Mouse (Mus musculus) right cerebral cortex, adult 18-20 months (tissue): ENCODE measurements around the gene Hoxd9.

Experiments used
- DNase-seq: peaks from one replicate; pipeline ENCODE4 v3.0.0; 2022; ENCODE audit warnings: mixed read lengths

The Hoxd9 gene

DNA sequence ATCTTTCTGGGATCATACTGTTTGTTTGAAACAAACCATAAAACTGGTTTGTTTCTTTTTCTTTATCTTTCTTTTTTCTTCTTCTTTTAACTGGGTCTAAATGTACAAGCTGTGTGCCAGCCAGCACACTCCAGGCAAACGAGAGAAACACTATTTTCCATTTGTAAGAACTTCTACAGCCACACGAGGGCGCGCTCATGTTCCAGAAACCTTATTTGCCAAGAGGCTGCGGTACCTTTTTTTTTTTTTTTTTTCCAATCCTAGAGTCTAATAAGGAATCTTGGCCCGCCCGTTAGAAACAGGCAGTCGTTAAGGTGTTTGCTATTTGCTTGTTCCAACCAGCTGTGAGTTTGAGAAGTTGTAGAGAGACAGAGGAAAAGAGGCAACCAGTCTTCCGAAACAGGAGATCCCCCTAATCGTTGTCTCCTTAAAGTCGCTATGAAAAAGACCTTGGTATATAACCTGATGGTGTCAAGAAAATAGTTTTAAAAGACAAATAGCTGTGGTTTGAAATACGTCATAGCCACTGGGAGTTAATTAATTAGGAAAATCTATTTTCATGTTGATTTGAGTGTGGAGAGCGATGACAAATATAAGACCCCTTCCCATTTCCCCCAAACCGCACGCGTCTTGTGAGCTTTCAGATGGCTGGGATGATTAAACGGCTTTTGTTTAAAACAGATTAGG is 11.1 kb upstream of the Hoxd9 start:
- DNase-seq: peak; percentile 48

- no peak for DNase-seq
These were observed 10.4 kb upstream of the Hoxd9 start for GRCm38 (mm10) chr2:74686988-74687697.

DNA sequence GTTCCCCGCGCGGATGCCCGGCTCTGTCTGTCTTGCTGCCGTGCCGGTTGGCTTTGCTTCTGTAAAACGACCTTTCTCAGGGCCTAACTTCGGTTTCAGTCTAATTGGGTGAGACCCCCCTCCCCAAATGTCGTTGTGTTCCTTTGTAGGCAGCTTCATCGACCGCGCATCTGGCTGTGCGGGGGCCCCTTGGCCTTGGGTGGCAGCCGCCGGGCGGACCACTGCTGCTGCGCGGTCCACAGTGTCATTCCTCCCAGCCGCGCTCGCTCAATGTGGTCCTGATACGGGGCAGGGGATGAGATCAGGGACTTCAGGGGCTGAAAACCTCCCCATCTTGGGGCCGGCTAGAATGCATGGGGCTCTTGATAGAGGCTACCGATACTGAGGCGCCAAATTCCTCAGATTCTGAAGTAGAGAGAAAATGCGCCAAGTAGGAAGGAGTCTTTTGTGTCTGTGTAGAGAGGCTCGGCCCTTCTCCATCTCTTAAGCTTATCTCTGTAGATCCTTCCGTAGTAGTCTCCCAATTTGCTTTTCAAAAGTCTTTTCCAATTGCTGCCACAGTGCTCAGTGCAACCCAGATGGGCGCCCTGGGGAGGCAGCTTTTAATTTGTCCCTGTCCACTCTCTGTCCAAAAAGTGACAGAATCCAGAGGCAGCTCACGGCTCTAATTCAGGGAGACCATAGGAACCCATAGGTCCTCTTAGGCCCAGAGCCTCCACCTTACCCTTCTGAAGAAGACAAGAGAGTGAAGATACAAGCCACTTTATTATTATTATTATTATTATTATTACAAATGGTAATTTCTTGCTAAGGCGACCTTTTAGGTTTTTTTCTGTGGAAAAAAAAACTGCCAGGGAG is 9.6 kb upstream of the Hoxd9 start:
- no peak for DNase-seq

- no peak for DNase-seq
These were observed 8.5 kb upstream of the Hoxd9 start for GRCm38 (mm10) chr2:74688795-74689573.

DNA sequence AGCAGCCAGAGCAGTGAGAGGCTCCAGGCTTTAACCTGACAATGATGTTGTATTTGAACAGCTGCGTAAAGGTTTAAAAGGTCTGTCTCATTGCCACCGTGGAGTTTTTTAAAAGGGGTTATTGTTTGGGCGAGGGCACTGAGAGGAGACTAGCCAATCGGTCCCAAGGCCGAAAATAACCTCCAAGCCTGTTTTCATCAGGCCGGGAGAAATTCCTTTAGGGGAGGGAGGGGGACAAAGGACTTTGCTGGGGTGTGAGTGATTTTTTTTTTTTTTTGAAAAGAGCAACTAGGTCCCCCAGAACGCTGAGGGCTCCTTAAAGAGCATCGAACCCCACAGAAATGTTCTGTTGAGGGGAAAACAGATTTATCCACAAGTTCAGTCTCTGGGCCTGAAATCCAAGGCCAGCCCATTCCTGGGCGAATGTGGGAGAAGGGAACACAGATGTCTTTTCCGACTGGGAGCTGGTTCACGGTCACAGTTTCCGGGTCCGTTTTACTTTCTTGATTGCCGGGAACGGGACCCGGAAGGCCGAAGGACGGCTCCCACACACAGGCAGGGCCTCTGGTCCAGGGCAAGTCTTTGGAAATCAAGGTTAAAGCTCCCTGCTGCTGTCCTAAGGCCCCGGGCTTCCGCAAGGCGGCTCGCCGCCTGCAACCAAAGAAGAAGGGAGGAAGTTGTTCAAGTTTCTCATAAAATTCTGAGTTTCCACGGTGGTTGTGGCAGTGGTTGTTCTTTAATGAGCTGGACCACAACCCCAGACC is 7.8 kb upstream of the Hoxd9 start:
- no peak for DNase-seq

DNA sequence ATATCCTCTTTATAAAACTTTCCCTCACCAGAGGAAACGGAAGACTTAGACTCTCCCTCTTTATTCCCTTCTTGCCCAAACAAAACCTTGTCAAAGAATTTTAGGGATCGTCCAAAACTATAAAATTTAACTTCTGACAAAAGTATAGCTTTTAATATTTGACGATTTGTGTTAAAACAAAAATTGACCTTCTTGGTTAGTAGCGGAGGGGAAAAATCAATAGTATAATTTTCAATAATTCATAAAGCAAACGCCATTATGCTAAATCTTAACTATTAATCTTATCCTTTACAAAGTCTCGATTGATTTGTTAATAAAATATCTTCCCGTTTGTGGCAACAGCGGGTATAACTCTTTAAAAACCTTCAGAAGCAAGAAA is 7.2 kb upstream of the Hoxd9 start:
- no peak for DNase-seq

DNA sequence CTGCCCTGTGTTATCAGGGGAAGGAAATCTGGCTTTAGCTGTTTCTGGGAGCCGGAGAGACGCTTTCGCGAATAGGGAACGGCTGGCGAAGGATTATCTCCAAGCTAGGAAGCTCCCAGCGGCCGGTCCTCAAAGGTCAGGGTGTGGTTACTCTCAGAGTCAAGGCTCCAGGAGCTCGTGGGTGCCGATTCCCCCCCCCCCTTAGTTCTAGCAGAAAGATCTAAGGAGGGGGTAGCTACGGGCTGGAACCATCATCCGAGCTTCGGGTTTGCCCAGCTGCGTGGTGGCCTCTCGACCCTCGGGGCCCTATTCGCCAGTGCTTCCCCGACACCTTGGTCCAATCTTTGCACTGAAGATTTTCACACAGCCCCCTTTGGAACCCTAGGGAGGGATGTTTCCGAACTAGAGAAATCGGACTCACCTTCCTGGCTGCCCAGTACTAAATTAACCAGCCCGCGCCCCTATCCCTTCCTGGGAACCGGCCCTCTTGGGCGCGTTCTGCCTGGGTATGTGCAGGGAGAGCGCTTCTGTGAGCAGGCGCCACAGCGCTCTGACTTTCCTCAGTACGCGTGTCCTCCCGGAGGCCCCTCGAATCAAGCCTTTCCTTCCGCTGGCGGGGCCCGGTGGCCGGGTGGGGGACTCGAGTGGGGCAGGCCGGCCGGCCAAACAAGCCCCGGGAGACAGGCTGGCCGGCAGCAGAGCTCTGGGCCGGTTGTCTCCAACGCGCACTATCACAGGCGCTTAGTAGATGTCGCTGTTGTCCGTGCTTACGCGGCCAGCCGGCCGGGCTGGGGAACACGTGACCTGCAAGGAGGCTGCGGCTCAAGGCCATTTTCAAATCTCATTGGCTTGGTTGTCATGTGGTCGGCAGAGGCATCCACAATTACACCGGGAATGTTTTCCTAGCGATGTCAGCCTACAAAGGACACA is 6.2 kb upstream of the Hoxd9 start, which contains the start of gene Hoxd10:
Gene Hoxd10, plus strand, starts transcription at position 903 of the 930 bp plus-strand sequence.
- DNase-seq: no peak

- no peak for DNase-seq
These were observed 5.3 kb upstream of the Hoxd9 start for GRCm38 (mm10) chr2:74691995-74692807.

DNA sequence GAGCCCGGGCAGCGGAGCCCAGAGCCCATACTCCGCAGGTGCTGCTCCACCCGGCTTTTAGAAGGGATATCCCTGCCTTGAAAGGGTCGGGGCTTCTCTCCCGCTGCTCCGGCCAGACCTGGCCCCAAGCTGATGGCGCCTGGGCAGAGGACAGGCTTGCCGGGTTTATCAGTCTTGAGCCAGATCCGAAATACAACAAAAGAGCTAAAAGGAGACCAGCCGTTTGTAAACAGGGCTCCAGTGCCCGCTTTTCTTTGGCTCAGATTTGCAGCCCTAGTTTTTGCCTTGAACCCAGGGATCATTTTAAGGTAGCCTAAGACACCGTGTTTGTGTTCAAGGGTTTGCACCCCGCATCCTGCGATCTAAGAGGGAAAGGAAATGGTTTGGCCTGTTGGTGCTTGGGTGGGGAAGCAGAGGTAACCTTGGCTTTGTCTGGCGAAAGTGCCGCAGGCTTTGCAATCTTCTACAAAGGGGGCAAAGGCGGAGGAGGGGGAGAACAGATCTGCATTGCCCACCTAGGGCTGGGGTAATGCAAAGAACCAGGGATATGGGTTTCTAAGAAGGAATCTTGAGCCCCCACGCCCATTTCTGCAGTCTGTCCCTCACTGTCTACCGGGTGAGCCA is 4.6 kb upstream of the Hoxd9 start:
- DNase-seq: no peak

DNA sequence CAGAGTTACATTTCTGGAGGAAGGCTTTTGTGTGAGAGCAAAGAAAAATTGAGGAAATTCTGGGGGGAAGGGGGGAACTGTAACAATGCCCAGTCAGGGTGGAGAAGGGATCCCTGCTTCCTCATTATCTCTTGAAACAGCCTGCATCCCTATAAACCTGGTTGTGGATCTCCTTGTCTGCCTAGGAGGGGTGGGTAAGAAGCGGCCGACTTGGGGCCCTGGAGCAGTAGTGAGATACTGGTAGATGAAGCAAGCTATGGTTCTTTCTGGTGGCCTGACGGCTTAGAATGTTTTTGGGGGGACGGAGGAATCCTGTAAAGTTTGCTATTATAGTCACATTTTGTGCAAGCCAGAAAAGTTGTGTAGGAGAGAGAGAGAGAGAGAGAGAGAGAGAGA is 4.1 kb upstream of the Hoxd9 start:
- no peak for DNase-seq

GRCm38 (mm10) chr2:74694066-74694465 is 3.5 kb upstream of the Hoxd9 start:
- no peak for DNase-seq

GRCm38 (mm10) chr2:74695383-74695782 is 2.1 kb upstream of the Hoxd9 start:
- DNase-seq: no peak

DNA sequence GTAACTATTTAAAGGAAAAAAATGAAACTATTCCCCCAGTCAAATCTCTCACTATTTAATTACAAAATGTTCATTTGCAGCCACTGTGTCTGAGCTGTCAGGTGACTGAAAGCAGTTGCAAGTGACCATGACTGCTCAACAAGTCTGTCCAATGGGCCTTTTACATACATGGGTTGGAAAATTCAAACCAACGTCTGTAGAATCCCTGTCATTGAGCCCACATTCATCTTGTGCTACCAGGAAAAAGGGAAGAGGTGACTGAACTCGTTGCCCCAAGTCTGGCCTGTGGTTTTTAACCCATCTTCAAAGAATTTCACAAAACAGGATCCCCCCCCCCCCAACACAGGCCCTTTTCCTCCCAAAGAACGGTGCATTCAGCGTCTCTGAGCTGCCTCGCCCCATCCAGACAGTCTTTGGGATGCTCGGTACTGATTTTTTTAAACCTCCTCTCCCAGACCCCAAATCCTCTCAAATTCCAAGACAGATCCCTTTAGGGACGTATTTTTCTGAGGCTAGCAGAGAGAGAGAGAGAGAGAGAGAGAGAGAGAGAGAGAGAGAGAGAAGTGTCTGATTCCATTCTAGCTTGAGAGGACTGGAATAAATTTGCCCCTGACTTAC is 1.6 kb upstream of the Hoxd9 start:
- no peak for DNase-seq

GRCm38 (mm10) chr2:74696442-74697335 is 838 bp upstream of the Hoxd9 start:
- no peak for DNase-seq

DNA sequence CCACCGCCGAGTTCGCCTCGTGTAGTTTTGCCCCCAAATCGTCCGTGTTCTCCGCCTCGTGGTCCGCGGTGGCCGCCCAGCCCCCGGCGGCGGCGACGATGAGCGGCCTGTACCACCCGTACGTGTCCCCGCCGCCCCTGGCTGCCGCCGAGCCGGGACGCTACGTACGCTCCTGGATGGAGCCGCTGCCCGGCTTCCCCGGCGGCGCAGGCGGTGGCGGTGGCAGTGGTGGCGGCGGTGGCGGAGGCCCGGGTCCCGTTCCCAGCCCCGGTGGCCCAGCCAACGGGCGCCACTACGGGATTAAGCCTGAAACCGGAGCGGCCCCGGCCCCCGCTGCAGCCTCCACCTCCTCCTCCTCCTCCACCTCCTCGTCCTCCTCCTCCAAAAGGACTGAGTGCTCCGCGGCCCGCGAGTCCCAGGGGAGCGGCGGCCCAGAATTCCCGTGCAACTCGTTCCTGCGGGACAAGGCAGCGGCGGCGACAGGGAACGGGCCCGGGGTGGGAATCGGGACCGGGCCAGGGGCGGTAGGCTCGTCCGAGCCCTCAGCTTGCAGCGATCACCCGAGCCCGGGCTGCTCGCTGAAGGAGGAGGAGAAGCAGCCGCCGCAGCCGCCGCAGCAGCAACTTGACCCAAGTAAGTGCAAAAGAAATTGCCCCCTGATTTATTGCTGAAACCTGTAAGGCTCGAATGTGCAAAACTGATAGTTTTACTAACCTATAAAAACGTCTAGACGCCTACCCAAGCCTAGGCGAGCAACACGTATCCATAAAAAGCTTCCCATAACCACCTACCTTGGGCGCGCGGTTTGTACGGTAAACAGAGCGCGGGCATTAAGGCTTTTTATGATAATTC is 900 bp downstream of the Hoxd9 start:
- no peak for DNase-seq

GRCm38 (mm10) chr2:74699053-74699430 is 1.5 kb downstream of the Hoxd9 start:
- DNase-seq: no peak
